ENCODE assay signal across 28 mouse cellular contexts in genomic region chr14:34209942-34210341, GRCm38 (mm10). TPM values are rescaled to one million over a fixed set of nuclear protein-coding genes. Genes with fewer than 3 reads are reported as not detected.
A peak's percentile ranks its signal among the peaks of the same experiment; 100 is the strongest.
DNase-seq lines count a peak whose midpoint lies in the region; ATAC-seq and TF ChIP-seq lines count a peak whose summit lies in the region.
"Had no signal": no experiment of that assay in that cellular context is flagged by ENCODE, and none has a peak within 500 bp of the region (broad histone marks: within the 10 kb centered on the region; RNA-seq: fewer than 3 reads in every experiment).

No protein-coding gene starts in this region.

- no peaks in the 10 kb centered on the region for H3K4me1 ChIP-seq in intestine, embryonic 14.5 days (replicated peaks; ENCODE audit: control insufficient read depth, insufficient read depth, low read length)
- no peaks in the 10 kb centered on the region for H3K4me1 ChIP-seq in intestine, embryonic 16.5 days (ENCODE audit: control insufficient read depth, insufficient read depth, low read length)
- no peaks in the 10 kb centered on the region for H3K4me1 ChIP-seq in intestine, embryonic 15.5 days (replicated peaks)
- H3K4me1 ChIP-seq in stomach, postnatal 0 days (replicated peaks; ENCODE audit: control insufficient read depth, insufficient read depth) = no peaks in the 10 kb centered on the region
- H3K4me1 ChIP-seq: embryonic facial prominence, embryonic 13.5 days; embryonic facial prominence, embryonic 15.5 days; forebrain, embryonic 10.5 days; forebrain, embryonic 12.5 days had no signal

- no peaks in the 10 kb centered on the region for H3K36me3 ChIP-seq in intestine, embryonic 14.5 days (ENCODE audit: control insufficient read depth, insufficient read depth, low read length)
- no peaks in the 10 kb centered on the region for H3K36me3 ChIP-seq in intestine, embryonic 16.5 days (ENCODE audit: control insufficient read depth, insufficient read depth, low read length)
- H3K36me3 ChIP-seq in intestine, embryonic 15.5 days = no peaks in the 10 kb centered on the region
- H3K36me3 ChIP-seq in stomach, postnatal 0 days (ENCODE audit: control insufficient read depth, insufficient read depth, low read length) = no peaks in the 10 kb centered on the region
- H3K36me3 ChIP-seq: embryonic facial prominence, embryonic 13.5 days; embryonic facial prominence, embryonic 15.5 days; forebrain, embryonic 10.5 days; forebrain, embryonic 12.5 days; G1E had no signal

- H3K27ac ChIP-seq in intestine, embryonic 14.5 days (ENCODE audit: low read depth) = no peak overlapping the region
- H3K27ac ChIP-seq in intestine, embryonic 16.5 days (ENCODE audit: low read length) = no peak overlapping the region
- H3K27ac ChIP-seq in intestine, embryonic 15.5 days = no peak overlapping the region
- no peak overlapping the region for H3K27ac ChIP-seq in stomach, postnatal 0 days (replicated peaks)
- H3K27ac ChIP-seq: embryonic facial prominence, embryonic 13.5 days; embryonic facial prominence, embryonic 15.5 days; forebrain, embryonic 10.5 days; forebrain, embryonic 12.5 days had no signal

- H3K9ac ChIP-seq in intestine, embryonic 14.5 days (ENCODE audit: low read length) = no peak overlapping the region
- H3K9ac ChIP-seq in intestine, embryonic 16.5 days (ENCODE audit: low read depth, low read length) = no peak overlapping the region
- no peak overlapping the region for H3K9ac ChIP-seq in intestine, embryonic 15.5 days
- no peak overlapping the region for H3K9ac ChIP-seq in stomach, postnatal 0 days (ENCODE audit: low read length)
- H3K9ac ChIP-seq: embryonic facial prominence, embryonic 13.5 days; embryonic facial prominence, embryonic 15.5 days; forebrain, embryonic 12.5 days had no signal

- no peak for TF ChIP-seq EP300 in stomach, postnatal 0 days (optimal IDR thresholded peaks at IDR 0.05)

- DNase-seq in intestine, embryonic 14.5 days (ENCODE audit: low spot score) = no peak
- DNase-seq in stomach, postnatal 0 days (ENCODE audit: low spot score) = no peak
- DNase-seq in right cerebral cortex, postnatal 25 days = no peak
- no peak for DNase-seq in cerebellum, postnatal 4 days (ENCODE audit: low spot score in 2 of 2)
- DNase-seq: adrenal gland, adult 8-10 months; adrenal gland, postnatal 14 days; adrenal gland, postnatal 36 days; B cell, adult 2 months; cerebellum, adult 11-12 months; cerebellum, adult 2 months; cerebellum, adult 9-10 months; cerebellum, postnatal 10 days; cerebellum, postnatal 25 days; embryo, embryonic 11 days had no signal

- 0 out of 2 replicates have a peak, but pooled peaks have one; percentile 27 for ATAC-seq in intestine, embryonic 14.5 days (replicated peaks; ENCODE audit: low FRiP score, low TSS enrichment, low read depth)
- ATAC-seq in intestine, embryonic 16.5 days = no peak
- ATAC-seq in intestine, embryonic 15.5 days = peak; percentile 59; the same call in 1 of the 2 replicates
- ATAC-seq in stomach, postnatal 0 days (ENCODE audit: low FRiP score, low TSS enrichment) = 0 out of 2 replicates have a peak, but pooled peaks have one; percentile 49
- ATAC-seq: activated CD4-positive, CD25-positive, alpha-beta regulatory T cell, adult 4 months; CD4-positive, CD25-positive, alpha-beta regulatory T cell, adult 4 months; forebrain, embryonic 14.5 days; forebrain, embryonic 16.5 days; Patski had no signal

- no peaks in the 10 kb centered on the region for H3K9me3 ChIP-seq in intestine, embryonic 14.5 days (ENCODE audit: control insufficient read depth, low read length)
- H3K9me3 ChIP-seq in intestine, embryonic 16.5 days (ENCODE audit: control insufficient read depth, low read length) = no peaks in the 10 kb centered on the region
- no peaks in the 10 kb centered on the region for H3K9me3 ChIP-seq in intestine, embryonic 15.5 days
- H3K9me3 ChIP-seq in stomach, postnatal 0 days (ENCODE audit: control insufficient read depth, low read length) = no peaks in the 10 kb centered on the region
- H3K9me3 ChIP-seq: embryonic facial prominence, embryonic 13.5 days; embryonic facial prominence, embryonic 15.5 days; forebrain, embryonic 10.5 days; forebrain, embryonic 12.5 days; G1E had no signal

- no peaks in the 10 kb centered on the region for H3K27me3 ChIP-seq in intestine, embryonic 14.5 days (replicated peaks; ENCODE audit: control insufficient read depth, insufficient read depth, low read length)
- H3K27me3 ChIP-seq in intestine, embryonic 16.5 days (replicated peaks; ENCODE audit: control insufficient read depth, insufficient read depth, low read length) = no peaks in the 10 kb centered on the region
- H3K27me3 ChIP-seq in intestine, embryonic 15.5 days (replicated peaks) = no peaks in the 10 kb centered on the region
- H3K27me3 ChIP-seq in stomach, postnatal 0 days (ENCODE audit: control insufficient read depth, insufficient read depth, low read length) = no peaks in the 10 kb centered on the region
- H3K27me3 ChIP-seq: embryonic facial prominence, embryonic 13.5 days; embryonic facial prominence, embryonic 15.5 days; forebrain, embryonic 12.5 days; Patski had no signal

- no peak overlapping the region for H3K4me3 ChIP-seq in intestine, embryonic 14.5 days (ENCODE audit: low read depth, low read length)
- no peak overlapping the region for H3K4me3 ChIP-seq in intestine, embryonic 16.5 days (ENCODE audit: low read length)
- no peak overlapping the region for H3K4me3 ChIP-seq in intestine, embryonic 15.5 days (replicated peaks)
- no peak overlapping the region for H3K4me3 ChIP-seq in stomach, postnatal 0 days (ENCODE audit: low read depth, low read length)
- H3K4me3 ChIP-seq: embryonic facial prominence, embryonic 13.5 days; embryonic facial prominence, embryonic 15.5 days; erythroblast, embryonic 14.5 days; forebrain, embryonic 10.5 days; forebrain, embryonic 12.5 days had no signal

- no peak overlapping the region for H3K4me2 ChIP-seq in intestine, embryonic 14.5 days (ENCODE audit: low read length)
- no peak overlapping the region for H3K4me2 ChIP-seq in intestine, embryonic 16.5 days (ENCODE audit: low read depth, low read length)
- H3K4me2 ChIP-seq in intestine, embryonic 15.5 days (replicated peaks) = no peak overlapping the region
- H3K4me2 ChIP-seq in stomach, postnatal 0 days (replicated peaks; ENCODE audit: low read depth) = no peak overlapping the region
- H3K4me2 ChIP-seq: embryonic facial prominence, embryonic 13.5 days; embryonic facial prominence, embryonic 15.5 days; forebrain, embryonic 12.5 days had no signal

- WGBS in intestine, embryonic 14.5 days = 88% methylated on average over 4 of the region's 4 CpGs
- 85% methylated on average over 4 of the region's 4 CpGs for WGBS in intestine, embryonic 16.5 days
- 89% methylated on average over 4 of the region's 4 CpGs for WGBS in intestine, embryonic 15.5 days
- WGBS in stomach, postnatal 0 days = 86% methylated on average over 4 of the region's 4 CpGs

- no peak for TF ChIP-seq CTCF in stomach, postnatal 0 days (IDR thresholded peaks at IDR 0.05; ENCODE audit: low read depth)

RNA-seq across cellular contexts. Expression of gene Gprin2, which starts 8.5 kb away (rescaled TPM):
- polyA plus RNA-seq in intestine, embryonic 14.5 days (2014; fragmentation: Nextera tagmentation; extraction: Ambion mirVana) = 0.39 TPM in 2 replicates
- 0.26 and 0.27 TPM in 2 replicates for polyA plus RNA-seq in intestine, embryonic 16.5 days (2015; fragmentation: Nextera tagmentation; extraction: Ambion mirVana)
- 0.19 and 0.30 TPM in 2 replicates for polyA plus RNA-seq in intestine, embryonic 15.5 days (2015; fragmentation: Nextera tagmentation; extraction: Ambion mirVana)
- polyA plus RNA-seq in stomach, postnatal 0 days (2015; fragmentation: Nextera tagmentation; extraction: Ambion mirVana) = 0.12 and 0.46 TPM in 2 replicates
- polyA plus RNA-seq: activated CD4-positive, CD25-positive, alpha-beta regulatory T cell, adult 4 months; erythroblast, embryonic 14.5 days; G1E had no signal

RNA-seq across cellular contexts. Expression of gene Syt15, which starts 9.5 kb away (rescaled TPM):
- polyA plus RNA-seq in intestine, embryonic 14.5 days (2014; fragmentation: Nextera tagmentation; extraction: Ambion mirVana) = 0.54 and 0.60 TPM in 2 replicates
- 0.86 and 1.2 TPM in 2 replicates for polyA plus RNA-seq in intestine, embryonic 16.5 days (2015; fragmentation: Nextera tagmentation; extraction: Ambion mirVana)
- 0.73 and 1.1 TPM in 2 replicates for polyA plus RNA-seq in intestine, embryonic 15.5 days (2015; fragmentation: Nextera tagmentation; extraction: Ambion mirVana)
- polyA plus RNA-seq in stomach, postnatal 0 days (2015; fragmentation: Nextera tagmentation; extraction: Ambion mirVana) = 1.0 and 1.5 TPM in 2 replicates
- polyA plus RNA-seq: embryonic facial prominence, embryonic 11.5 days; erythroblast, embryonic 14.5 days; G1E had no signal

RNA-seq across cellular contexts. Expression of gene Npy4r, which starts 57.7 kb away (rescaled TPM):
- polyA plus RNA-seq in intestine, embryonic 14.5 days (2014; fragmentation: Nextera tagmentation; extraction: Ambion mirVana) = 0.14 and 0.48 TPM in 2 replicates
- polyA plus RNA-seq in intestine, embryonic 16.5 days (2015; fragmentation: Nextera tagmentation; extraction: Ambion mirVana) = 0.42 and 0.48 TPM in 2 replicates
- polyA plus RNA-seq in intestine, embryonic 15.5 days (2015; fragmentation: Nextera tagmentation; extraction: Ambion mirVana) = 0.21 and 0.41 TPM in 2 replicates
- 0.22 and 0.24 TPM in 2 replicates for polyA plus RNA-seq in stomach, postnatal 0 days (2015; fragmentation: Nextera tagmentation; extraction: Ambion mirVana)
- polyA plus RNA-seq: activated CD4-positive, CD25-positive, alpha-beta regulatory T cell, adult 4 months; CD4-positive, CD25-positive, alpha-beta regulatory T cell, adult 4 months; erythroblast, embryonic 14.5 days; forebrain, embryonic 10.5 days; forebrain, embryonic 12.5 days; G1E had no signal
